Mouse (Mus musculus) forebrain, embryonic 12.5 days (tissue): Measurements from ENCODE around the gene Sult1c1. TPM values are rescaled to one million over a fixed set of nuclear protein-coding genes. Genes with fewer than 3 reads are reported as not detected.
"Not testable (repeated sequence)": the region's sequence is repeated elsewhere in the genome, so short reads cannot be mapped to it uniquely, and the experiment has no call there.

Source experiments
- ATAC-seq: fragments of 200-750 bp; cut with Nextera tagmentation; 2 replicates; pipeline ENCODE4 v1.8.0; 2017; ENCODE audit warnings: moderate TSS enrichment; ENCODE audit not compliant: low FRiP score
- H3K27ac ChIP-seq: fragments of 300-500 bp; sonication (generic); 2 replicates; pipeline ENCODE4 v1.5.1; 2016; ENCODE audit warnings: mild to moderate bottlenecking
- H3K27me3 ChIP-seq: fragments of 300-500 bp; sonication (generic); 2 replicates; pipeline ENCODE4 v1.6.1; 2016; ENCODE audit warnings: mild to moderate bottlenecking
- H3K36me3 ChIP-seq: fragments of 300-500 bp; sonication (generic); replicated peaks from 2 replicates; pipeline ENCODE4 v1.6.1; 2016; ENCODE audit warnings: mild to moderate bottlenecking
- H3K4me1 ChIP-seq: fragments of 300-500 bp; sonication (generic); 2 replicates; pipeline ENCODE4 v1.6.1; 2016
- H3K4me2 ChIP-seq: fragments of 300-500 bp; sonication (generic); 2 replicates; pipeline ENCODE4 v1.6.1; 2016; ENCODE audit warnings: mild to moderate bottlenecking, moderate library complexity
- H3K4me3 ChIP-seq: fragments of 300-500 bp; sonication (generic); replicated peaks from 2 replicates; pipeline ENCODE4 v1.5.1; 2016; ENCODE audit warnings: mild to moderate bottlenecking
- H3K9ac ChIP-seq: fragments of 300-500 bp; sonication (generic); 2 replicates; pipeline ENCODE4 v1.6.1; 2016; ENCODE audit warnings: mild to moderate bottlenecking
- H3K9me3 ChIP-seq: fragments of 300-500 bp; sonication (generic); 2 replicates; pipeline ENCODE4 v1.6.1; 2016
- WGBS: fragments of 180-500 bp; shearing (Covaris S2); methylation state at CpG from one replicate; pipeline ENCODE4 v1.1.7; 2016; 5-methylcytosine and 5-hydroxymethylcytosine counted together
- polyA plus RNA-seq: library from polyadenylated mRNA; unstranded; fragments of >200 nt; fragmentation: Nextera tagmentation; extraction: Ambion mirVana; gene quantifications from 2 replicates; pipeline ENCODE4 v1.2.1, GENCODE M21; 2016

Gene Sult1c1
- polyA plus RNA-seq: 0.17 TPM in 1 of 2 replicates, not detected in the other

GRCm38 (mm10) chr17:53990574-53990973 lies at the start of gene Sult1c1:
TSS of gene Sult1c1 (minus strand) at chr17:53990674.
- 84% methylated on average over 6 of the region's 6 CpGs for WGBS
- H3K4me1 ChIP-seq: no peaks in the 10 kb centered on the region
- H3K4me3 ChIP-seq: no peak within 1 kb of the TSS
- no peaks in the 10 kb centered on the region for H3K27me3 ChIP-seq
- no peaks in the 10 kb centered on the region for H3K9me3 ChIP-seq
- H3K4me2 ChIP-seq: no peak within 1 kb of the TSS
- no peak within 1 kb of the TSS for H3K27ac ChIP-seq
- no peak for ATAC-seq
- no peak within 1 kb of the TSS for H3K9ac ChIP-seq
- H3K36me3 ChIP-seq: no peaks in the 10 kb centered on the region

GRCm38 (mm10) chr17:54014204-54014603 lies 23.7 kb upstream of the Sult1c1 start:
- WGBS: 14% methylated on average over 1 of the region's 1 CpGs
- Histone ChIP-seq H3K27me3 (no peaks in the 10 kb centered on the region), H3K36me3 (no peaks in the 10 kb centered on the region), H3K9ac (no peak overlapping the region), H3K4me3 (no peak overlapping the region), H3K9me3 (no peaks in the 10 kb centered on the region), H3K4me1 (no peaks in the 10 kb centered on the region), H3K4me2 (no peak overlapping the region), H3K27ac (no peak overlapping the region)
- no peak for ATAC-seq

DNA sequence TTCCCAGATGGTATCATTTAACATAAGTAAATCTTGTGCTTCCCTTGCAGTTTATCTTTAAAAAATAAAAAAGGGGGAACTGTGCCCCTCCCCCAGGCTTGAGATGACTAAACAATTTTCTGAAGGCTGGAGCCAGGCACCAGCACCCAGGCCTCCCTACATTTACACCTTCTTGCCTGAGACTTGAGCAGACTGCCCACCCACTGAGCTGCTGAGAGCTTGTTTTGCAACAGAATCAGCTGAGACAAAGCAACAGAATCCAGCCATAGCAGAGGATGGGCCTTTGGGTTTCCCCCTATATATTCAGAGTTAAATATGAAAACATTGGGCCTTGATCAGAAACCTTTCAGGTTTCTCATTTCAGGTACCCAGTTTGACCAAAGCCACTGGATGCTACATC lies 20.7 kb upstream of the Sult1c1 start:
- H3K9me3 ChIP-seq: no peaks in the 10 kb centered on the region
- no peaks in the 10 kb centered on the region for H3K36me3 ChIP-seq
- no peak for ATAC-seq
- no peak overlapping the region for H3K4me2 ChIP-seq
- H3K27ac ChIP-seq: no peak overlapping the region
- H3K4me1 ChIP-seq: no peaks in the 10 kb centered on the region
- H3K27me3 ChIP-seq: no peaks in the 10 kb centered on the region
- H3K4me3 ChIP-seq: no peak overlapping the region
- H3K9ac ChIP-seq: no peak overlapping the region

DNA sequence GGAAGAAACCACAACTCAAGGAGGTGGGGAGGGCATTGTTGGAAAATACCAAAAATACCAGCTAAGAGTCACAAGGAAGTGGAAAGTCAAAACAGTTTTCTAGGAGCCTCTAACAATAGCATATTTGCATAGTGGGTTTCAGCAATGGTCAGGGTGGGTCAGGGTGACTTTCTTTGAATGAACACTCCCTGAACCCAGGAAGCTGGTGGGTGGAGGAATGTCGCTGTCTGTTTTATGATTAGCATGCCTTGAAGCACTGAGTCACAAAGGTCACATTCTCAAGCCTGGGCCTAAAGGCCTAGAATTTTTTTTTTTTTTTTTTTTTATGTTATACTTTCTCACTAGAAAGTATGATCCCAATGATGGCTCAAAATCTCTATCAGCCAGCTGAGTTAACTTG lies 20.1 kb upstream of the Sult1c1 start:
- H3K27me3 ChIP-seq, H3K4me2 ChIP-seq, H3K36me3 ChIP-seq, H3K4me1 ChIP-seq, H3K9ac ChIP-seq, H3K27ac ChIP-seq, ATAC-seq, H3K4me3 ChIP-seq, H3K9me3 ChIP-seq: not testable (repeated sequence)
- 78% methylated on average over 1 of the region's 1 CpGs for WGBS

DNA sequence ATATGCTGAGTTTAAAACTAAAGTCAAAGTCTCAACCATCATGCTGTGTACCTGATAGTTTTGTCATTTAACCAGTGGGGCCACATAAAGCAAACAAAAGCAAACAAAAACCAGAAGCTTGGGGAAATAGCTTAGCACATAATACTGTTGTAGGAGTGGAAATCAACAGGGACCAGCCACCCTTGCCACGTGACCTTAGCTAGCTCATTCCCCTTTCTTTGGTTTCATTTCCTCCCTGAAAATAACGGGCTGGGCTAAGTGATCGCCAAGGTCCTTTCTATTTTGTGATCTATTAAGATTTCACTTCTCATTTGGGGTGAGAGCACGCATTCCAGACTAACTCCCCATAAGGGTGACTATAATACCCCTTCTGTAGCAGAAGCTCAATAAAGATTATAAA lies 13.0 kb upstream of the Sult1c1 start:
- 86% methylated on average over 4 of the region's 4 CpGs for WGBS
- Histone ChIP-seq H3K4me2 (no peak overlapping the region), H3K4me1 (no peaks in the 10 kb centered on the region), H3K9me3 (no peaks in the 10 kb centered on the region), H3K9ac (no peak overlapping the region), H3K27ac (no peak overlapping the region), H3K27me3 (no peaks in the 10 kb centered on the region), H3K4me3 (no peak overlapping the region), H3K36me3 (no peaks in the 10 kb centered on the region)
- ATAC-seq: no peak

- Histone ChIP-seq H3K4me3 (no peak overlapping the region), H3K36me3 (no peaks in the 10 kb centered on the region), H3K27ac (no peak overlapping the region), H3K27me3 (no peaks in the 10 kb centered on the region), H3K4me2 (no peak overlapping the region), H3K9ac (no peak overlapping the region), H3K9me3 (no peaks in the 10 kb centered on the region), H3K4me1 (no peaks in the 10 kb centered on the region)
- WGBS: 82% methylated on average over 4 of the region's 4 CpGs
- no peak for ATAC-seq
Measured at GRCm38 (mm10) chr17:53973606-53974005, 16.9 kb downstream of the Sult1c1 start.

DNA sequence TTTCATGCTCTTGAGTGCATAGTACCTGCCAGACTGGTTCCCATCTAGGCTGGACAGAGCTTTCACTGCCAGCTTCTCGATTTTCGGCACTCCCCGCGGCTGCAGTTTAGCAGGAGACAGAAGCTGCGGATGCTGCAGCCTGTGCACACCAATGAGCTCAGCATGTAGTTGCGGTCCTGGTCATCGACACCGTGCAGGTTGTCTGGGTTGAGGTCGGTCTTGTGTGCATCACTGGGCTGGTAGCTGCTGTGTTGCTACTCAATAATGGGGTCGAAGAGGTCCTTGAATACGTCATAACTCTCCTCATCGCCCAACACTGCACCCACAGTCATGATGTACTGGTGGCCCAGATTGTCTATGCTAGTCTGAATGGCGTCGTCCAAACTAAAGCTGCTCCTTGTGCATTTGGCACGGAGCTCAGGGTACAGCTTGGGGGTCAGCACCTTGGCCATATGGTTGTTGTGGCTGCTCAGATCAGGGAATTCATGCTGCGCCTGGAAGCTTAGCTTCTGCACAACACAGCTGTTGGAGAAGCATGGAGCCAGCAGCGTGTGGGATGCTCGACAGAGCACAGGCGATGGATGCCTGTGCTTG lies 48.8 kb downstream of the Sult1c1 start:
- Histone ChIP-seq H3K4me1 (no peaks in the 10 kb centered on the region), H3K4me3 (no peak overlapping the region), H3K27ac (no peak overlapping the region), H3K9ac (no peak overlapping the region), H3K36me3 (no peaks in the 10 kb centered on the region), H3K4me2 (no peak overlapping the region), H3K27me3 (no peaks in the 10 kb centered on the region), H3K9me3 (no peaks in the 10 kb centered on the region)
- 92% methylated on average over 19 of the region's 19 CpGs for WGBS
- no peak for ATAC-seq

DNA sequence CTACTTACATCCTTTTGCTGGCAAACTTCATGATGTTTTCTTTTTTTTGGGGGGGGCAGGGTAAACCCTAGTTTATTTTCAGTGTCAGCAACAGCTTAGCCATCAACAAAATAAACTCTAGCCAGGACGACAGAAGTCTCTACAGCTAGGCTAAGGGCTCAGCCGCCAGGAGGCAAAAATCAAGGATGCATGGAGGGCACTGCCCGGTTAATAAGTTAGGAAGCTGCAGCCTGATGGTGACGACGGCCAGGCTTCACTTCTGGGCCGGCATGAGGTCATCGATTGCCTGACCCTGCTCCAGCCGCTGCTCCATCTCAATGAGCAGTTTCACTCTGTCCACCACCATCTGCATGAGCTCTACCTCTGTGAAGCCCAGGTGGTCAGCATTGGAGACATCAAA lies 49.7 kb downstream of the Sult1c1 start:
- H3K36me3 ChIP-seq: no peaks in the 10 kb centered on the region
- WGBS: 93% methylated on average over 8 of the region's 8 CpGs
- no peak overlapping the region for H3K9ac ChIP-seq
- no peak overlapping the region for H3K4me2 ChIP-seq
- no peak overlapping the region for H3K27ac ChIP-seq
- no peaks in the 10 kb centered on the region for H3K4me1 ChIP-seq
- ATAC-seq: no peak
- no peaks in the 10 kb centered on the region for H3K9me3 ChIP-seq
- H3K27me3 ChIP-seq: no peaks in the 10 kb centered on the region
- H3K4me3 ChIP-seq: no peak overlapping the region

Other genes with a start within 250 kb of the Sult1c1 start
- not detected in 2 replicates for gene Sult1c2, start 144.3 kb downstream of the Sult1c1 start, polyA plus RNA-seq